Mouse (Mus musculus) MEL (cell line): ENCODE results near the gene Plxnc1. TPM values are rescaled to one million over a fixed set of nuclear protein-coding genes. Genes with fewer than 3 reads are reported as not detected.

Source experiments
- DNase-seq: peaks from one replicate; pipeline ENCODE4 v3.0.0; 2011; ENCODE audit warnings: low read depth, low spot score
- H3K27ac ChIP-seq: 2 replicates; pipeline ENCODE4 v1.5.1; 2012; ENCODE audit warnings: low read depth, mild to moderate bottlenecking, control low read depth, low read length, moderate library complexity; ENCODE audit not compliant: control insufficient read depth
- H3K27me3 ChIP-seq, 2 experiments: fragments of 150-350 bp in 1 of 2; sonication (generic) in 1 of 2; 2 replicates each; pipeline ENCODE4 v1.6.1; 2012; ENCODE audit warnings: low read length in 2 of 2, mild to moderate bottlenecking in 2 of 2, improper control_type of control experiment in 1 of 2, moderate library complexity in 1 of 2; ENCODE audit not compliant: insufficient read depth in 2 of 2, control insufficient read depth in 1 of 2
- H3K36me3 ChIP-seq, 2 experiments: 2 replicates each; pipeline ENCODE4 v1.6.1; 2012 to 2014; ENCODE audit warnings: low read length in 2 of 2, improper control_type of control experiment in 1 of 2, inconsistent platforms in 1 of 2, mild to moderate bottlenecking in 1 of 2; ENCODE audit not compliant: insufficient read depth in 2 of 2, control insufficient read depth in 1 of 2
- H3K4me1 ChIP-seq, 2 experiments: fragments of 150-350 bp in 1 of 2; sonication (generic) in 1 of 2; 2 replicates each; pipeline ENCODE4 v1.6.1; 2012; ENCODE audit warnings: low read length in 2 of 2, improper control_type of control experiment in 1 of 2, mild to moderate bottlenecking in 1 of 2; ENCODE audit not compliant: insufficient read depth in 2 of 2, control insufficient read depth in 1 of 2
- H3K4me3 ChIP-seq, 2 experiments: fragments of 150-350 bp in 1 of 2; sonication (generic) in 1 of 2; 2 replicates each; pipeline ENCODE4 v1.5.1; 2012; ENCODE audit warnings: low read depth in 2 of 2, low read length in 2 of 2, mild to moderate bottlenecking in 2 of 2, moderate library complexity in 2 of 2, control low read depth in 1 of 2, improper control_type of control experiment in 1 of 2; ENCODE audit not compliant: control insufficient read depth in 1 of 2, insufficient read depth in 1 of 2
- H3K79me2 ChIP-seq: 2 replicates; pipeline ENCODE4 v1.6.1; 2012; ENCODE audit warnings: mild to moderate bottlenecking, low read length, moderate library complexity; ENCODE audit not compliant: control insufficient read depth, poor library complexity, insufficient read depth
- H3K9ac ChIP-seq: 2 replicates; pipeline ENCODE4 v1.6.1; 2012; ENCODE audit warnings: low read depth, mild to moderate bottlenecking, control low read depth, low read length, moderate library complexity; ENCODE audit not compliant: control insufficient read depth, poor library complexity, severe bottlenecking
- H3K9me3 ChIP-seq: fragments of 150-350 bp; sonication (generic); replicated peaks from 2 replicates; pipeline ENCODE4 v1.6.1; 2012; ENCODE audit warnings: mild to moderate bottlenecking, low read length, improper control_type of control experiment, moderate library complexity; ENCODE audit not compliant: insufficient read depth
- CHD2 ChIP-seq: IDR thresholded peaks from 2 replicates; pipeline ENCODE4 v1.6.1; 2011; ENCODE audit warnings: low read length, improper control_type of control experiment
- GATA1 ChIP-seq: IDR thresholded peaks from 2 replicates; pipeline ENCODE4 v1.6.1; 2011; ENCODE audit warnings: low read depth, low read length, improper control_type of control experiment
- HCFC1 ChIP-seq: IDR thresholded peaks from 2 replicates; pipeline ENCODE4 v1.6.1; 2012; ENCODE audit warnings: low read depth, mild to moderate bottlenecking, inconsistent platforms, low read length, improper control_type of control experiment, moderate library complexity
- JUND ChIP-seq: IDR thresholded peaks from 2 replicates; pipeline ENCODE4 v1.6.1; 2011; ENCODE audit warnings: low read depth, mild to moderate bottlenecking, improper control_type of control experiment, low read length
- KAT2A ChIP-seq: conservative IDR thresholded peaks from 2 replicates; pipeline ENCODE4 v1.6.1; 2012; ENCODE audit warnings: low read depth, low read length, improper control_type of control experiment, inconsistent platforms
- MAFK ChIP-seq: IDR thresholded peaks from 2 replicates; pipeline ENCODE4 v1.6.1; 2011; ENCODE audit warnings: low read depth, mild to moderate bottlenecking, low read length, improper control_type of control experiment, borderline replicate concordance
- MAX ChIP-seq: IDR thresholded peaks from 2 replicates; pipeline ENCODE4 v1.6.1; 2011; ENCODE audit warnings: low read length, improper control_type of control experiment
- MAZ ChIP-seq: IDR thresholded peaks from 2 replicates; pipeline ENCODE4 v1.6.1; 2012; ENCODE audit warnings: low read depth, mild to moderate bottlenecking, inconsistent platforms, low read length, improper control_type of control experiment
- MXI1 ChIP-seq: IDR thresholded peaks from 2 replicates; pipeline ENCODE4 v1.6.1; 2011; ENCODE audit warnings: mild to moderate bottlenecking, low read depth, low read length, improper control_type of control experiment
- MYB ChIP-seq: IDR thresholded peaks from 2 replicates; pipeline ENCODE4 v1.6.1; 2011; ENCODE audit warnings: mild to moderate bottlenecking, low read depth, low read length, improper control_type of control experiment
- MYC ChIP-seq: IDR thresholded peaks from 2 replicates; pipeline ENCODE4 v1.6.1; 2011; ENCODE audit warnings: low read depth, mild to moderate bottlenecking, low read length, improper control_type of control experiment, moderate library complexity
- POLR2AphosphoS2 ChIP-seq: IDR thresholded peaks from 2 replicates; pipeline ENCODE4 v1.6.1; 2011; ENCODE audit warnings: low read length, improper control_type of control experiment
- POLR2AphosphoS5 ChIP-seq: IDR thresholded peaks from 2 replicates; pipeline ENCODE4 v1.6.1; 2012; ENCODE audit warnings: low read depth, borderline replicate concordance, mild to moderate bottlenecking, inconsistent platforms, low read length, moderate library complexity, mixed read lengths
- SIN3A ChIP-seq: IDR thresholded peaks from 2 replicates; pipeline ENCODE4 v1.6.1; 2012; ENCODE audit warnings: low read length, improper control_type of control experiment, inconsistent platforms
- SMC3 ChIP-seq: IDR thresholded peaks from 2 replicates; pipeline ENCODE4 v1.6.1; 2011; ENCODE audit warnings: low read depth, low read length, improper control_type of control experiment
- TCF12 ChIP-seq: IDR thresholded peaks from 2 replicates; pipeline ENCODE4 v1.6.1; 2014; ENCODE audit warnings: low read depth, mild to moderate bottlenecking, inconsistent platforms, low read length, improper control_type of control experiment, moderate library complexity
- UBTF ChIP-seq: IDR thresholded peaks from 2 replicates; pipeline ENCODE4 v1.6.1; 2012; ENCODE audit warnings: low read depth, mild to moderate bottlenecking, inconsistent platforms, low read length, improper control_type of control experiment, moderate library complexity, borderline replicate concordance; ENCODE audit not compliant: insufficient read depth
- ZC3H11A ChIP-seq: IDR thresholded peaks from 2 replicates; pipeline ENCODE4 v1.6.1; 2012; ENCODE audit warnings: low read depth, mild to moderate bottlenecking, inconsistent platforms, low read length, improper control_type of control experiment
- ZKSCAN1 ChIP-seq: IDR thresholded peaks from 2 replicates; pipeline ENCODE4 v1.6.1; 2012; ENCODE audit warnings: low read depth, mild to moderate bottlenecking, inconsistent platforms, low read length, improper control_type of control experiment, moderate library complexity
- ZNF384 ChIP-seq: IDR thresholded peaks from 2 replicates; pipeline ENCODE4 v1.6.1; 2012; ENCODE audit warnings: low read depth, mild to moderate bottlenecking, inconsistent platforms, low read length, improper control_type of control experiment
- polyA plus RNA-seq, 2 experiments: library from polyadenylated mRNA; stranded (reverse) in 1 of 2; unstranded in 1 of 2; fragments of >175 nt in 1 of 2; fragments of >200 nt in 1 of 2; gene quantifications; 2 replicates each; pipeline versions ENCODE4 v1.2.1 to v1.2.4; 2012; ENCODE audit warnings: low replicate concordance in 2 of 2, low read depth in 1 of 2; ENCODE audit not compliant: insufficient read length in 2 of 2, insufficient read depth in 1 of 2, missing spikeins in 1 of 2
- total RNA-seq: library from RNA; depleted of rRNA; stranded (reverse); fragments of 300-350 nt; gene quantifications from 2 replicates; pipeline ENCODE4 v1.2.3, GENCODE M21; 2012

Plxnc1 gene
- total and polyA plus RNA-seq, 3 experiments = 15.1 to 30.1 TPM; not detected in 1

GRCm38 (mm10) chr10:94981466-94982138 lies 37.0 kb upstream of the Plxnc1 start:
- H3K4me3 ChIP-seq = no peak overlapping the region
- TF ChIP-seq HCFC1 (no peak), KAT2A (no peak), SIN3A (no peak), TCF12 (no peak), MYC (no peak), POLR2AphosphoS2 (no peak), MAFK (no peak), MAZ (no peak), MXI1 (no peak), ZC3H11A (no peak)
- no peak overlapping the region for H3K27ac ChIP-seq
- H3K79me2 ChIP-seq = no peaks in the 10 kb centered on the region
- peaks cover 0 to 5% of the 10 kb centered on the region in 2 experiments; a peak in 2 of 4 replicates for H3K4me1 ChIP-seq
- H3K9me3 ChIP-seq = no peaks in the 10 kb centered on the region
- no peaks in the 10 kb centered on the region for H3K27me3 ChIP-seq
- no peak for DNase-seq
- no peak overlapping the region for H3K9ac ChIP-seq
- H3K36me3 ChIP-seq = no peaks in the 10 kb centered on the region

- H3K9ac ChIP-seq = no peak overlapping the region
- H3K9me3 ChIP-seq = no peaks in the 10 kb centered on the region
- H3K27me3 ChIP-seq = no peaks in the 10 kb centered on the region
- DNase-seq = no peak
- peaks cover 0 to 15% of the 10 kb centered on the region in 2 experiments; a peak in 2 of 4 replicates for H3K36me3 ChIP-seq
- no peak for TF ChIP-seq JUND
- TF ChIP-seq POLR2AphosphoS5 = no peak
- TF ChIP-seq ZKSCAN1 = no peak
- no peak for TF ChIP-seq UBTF
- TF ChIP-seq MXI1 = no peak
- TF ChIP-seq SMC3 = no peak
- TF ChIP-seq CHD2 = no peak
- TF ChIP-seq KAT2A = no peak
- TF ChIP-seq MYB = no peak
- TF ChIP-seq ZNF384 = no peak
- TF ChIP-seq MAX = no peak
- no peak for TF ChIP-seq GATA1
- TF ChIP-seq SIN3A = no peak
- TF ChIP-seq, all 39 proteins: peak for 0
- Histone ChIP-seq H3K79me2 (no peaks in the 10 kb centered on the region), H3K27ac (no peak overlapping the region), H3K4me3 (no peak overlapping the region), H3K4me1 (peaks cover 10 to 18% of the 10 kb centered on the region in 2 experiments)
These were observed 33.7 kb upstream of the Plxnc1 start for GRCm38 (mm10) chr10:94978265-94978822.
